Comparison of ENCODE assay signal across 14 mouse cellular contexts in genomic region chr2:35639799-35640198, GRCm38 (mm10).
"Had no signal": no experiment of that assay in that cellular context is flagged by ENCODE, and none has a peak within 500 bp of the region (broad histone marks: within the 10 kb centered on the region; RNA-seq: fewer than 3 reads in every experiment).

No protein-coding gene starts in this region.

- H3K4me3 ChIP-seq: lung, embryonic 15.5 days; megakaryocyte, embryonic 14.5 days; midbrain, embryonic 13.5 days; midbrain, embryonic 15.5 days; neural tube, embryonic 12.5 days; stomach, embryonic 15.5 days had no signal

- H3K4me2 ChIP-seq: lung, embryonic 15.5 days; midbrain, embryonic 11.5 days; midbrain, embryonic 13.5 days; midbrain, embryonic 15.5 days; neural tube, embryonic 12.5 days; stomach, embryonic 15.5 days had no signal

- H3K36me3 ChIP-seq: midbrain, embryonic 13.5 days; midbrain, embryonic 15.5 days had no signal

- ATAC-seq: midbrain, embryonic 13.5 days; midbrain, embryonic 15.5 days had no signal

- DNase-seq: lung, adult 2 months; lung, postnatal 14 days; lung, postnatal 36 days; thymus, adult 2 months; thymus, postnatal 25 days; thymus, postnatal 4 days had no signal

- H3K9ac ChIP-seq: lung, embryonic 15.5 days; midbrain, embryonic 13.5 days; midbrain, embryonic 15.5 days; neural tube, embryonic 12.5 days; stomach, embryonic 15.5 days had no signal

- H3K27ac ChIP-seq: lung, embryonic 15.5 days; macrophage; midbrain, embryonic 13.5 days; midbrain, embryonic 15.5 days; neural tube, embryonic 12.5 days had no signal

- H3K27me3 ChIP-seq: lung, embryonic 15.5 days; midbrain, embryonic 13.5 days; midbrain, embryonic 15.5 days; neural tube, embryonic 12.5 days; stomach, embryonic 15.5 days had no signal

- H3K9me3 ChIP-seq: lung, embryonic 15.5 days; midbrain, embryonic 13.5 days; midbrain, embryonic 15.5 days; neural tube, embryonic 12.5 days; stomach, embryonic 15.5 days had no signal
